Mouse (Mus musculus): ENCODE data around the gene Zfp423.

The Zfp423 gene

DNA sequence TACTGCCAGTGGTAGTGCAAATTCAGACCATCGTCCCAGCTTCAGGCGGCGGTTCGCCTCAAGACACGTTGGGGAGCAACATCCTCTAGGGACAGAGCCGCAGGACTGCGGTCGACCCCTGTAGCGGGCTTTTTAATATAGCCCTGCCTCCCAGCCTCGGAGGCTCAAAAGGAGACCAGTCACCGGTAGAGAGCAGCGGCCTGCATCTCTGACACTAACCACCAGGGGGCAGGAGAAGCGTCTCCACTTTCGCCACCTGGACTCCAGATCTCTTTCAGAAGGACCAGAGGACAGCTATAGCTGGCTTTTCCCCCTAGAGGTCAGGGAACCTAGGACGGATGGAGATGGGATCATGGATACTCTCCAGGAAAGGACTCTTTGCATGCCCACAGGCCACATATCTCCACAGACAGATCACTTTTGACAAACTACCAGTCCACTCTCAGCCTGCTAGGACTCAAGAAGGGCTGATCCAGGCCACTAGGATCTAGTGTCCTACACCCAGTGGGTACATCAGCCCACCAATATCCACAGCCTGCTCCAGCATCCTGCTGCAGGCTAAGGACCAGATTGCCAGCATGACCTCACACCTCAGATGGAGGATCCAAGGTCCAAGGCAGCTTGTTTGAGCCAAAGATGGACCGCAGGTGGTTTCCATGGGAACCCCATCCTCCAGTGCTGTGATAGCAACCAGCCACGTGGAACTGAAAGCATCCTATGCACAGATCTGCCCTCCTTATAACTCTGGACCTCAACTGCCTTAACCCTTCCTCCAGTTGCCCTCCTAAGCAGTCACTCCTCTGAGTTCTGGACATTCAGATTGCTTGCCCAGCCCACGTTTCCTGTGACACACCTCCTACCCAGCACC is 295.8 kb downstream of the Zfp423 start:
- DNase-seq (ENCODE audit: low read depth), result peak; percentile 43

- no peak for DNase-seq (ENCODE audit: low read depth)
Measured at GRCm38 (mm10) chr8:87662811-87663341, 296.5 kb downstream of the Zfp423 start.

GRCm38 (mm10) chr8:87662307-87662771 is 297.1 kb downstream of the Zfp423 start:
- no peak for DNase-seq (ENCODE audit: low read depth)

DNA sequence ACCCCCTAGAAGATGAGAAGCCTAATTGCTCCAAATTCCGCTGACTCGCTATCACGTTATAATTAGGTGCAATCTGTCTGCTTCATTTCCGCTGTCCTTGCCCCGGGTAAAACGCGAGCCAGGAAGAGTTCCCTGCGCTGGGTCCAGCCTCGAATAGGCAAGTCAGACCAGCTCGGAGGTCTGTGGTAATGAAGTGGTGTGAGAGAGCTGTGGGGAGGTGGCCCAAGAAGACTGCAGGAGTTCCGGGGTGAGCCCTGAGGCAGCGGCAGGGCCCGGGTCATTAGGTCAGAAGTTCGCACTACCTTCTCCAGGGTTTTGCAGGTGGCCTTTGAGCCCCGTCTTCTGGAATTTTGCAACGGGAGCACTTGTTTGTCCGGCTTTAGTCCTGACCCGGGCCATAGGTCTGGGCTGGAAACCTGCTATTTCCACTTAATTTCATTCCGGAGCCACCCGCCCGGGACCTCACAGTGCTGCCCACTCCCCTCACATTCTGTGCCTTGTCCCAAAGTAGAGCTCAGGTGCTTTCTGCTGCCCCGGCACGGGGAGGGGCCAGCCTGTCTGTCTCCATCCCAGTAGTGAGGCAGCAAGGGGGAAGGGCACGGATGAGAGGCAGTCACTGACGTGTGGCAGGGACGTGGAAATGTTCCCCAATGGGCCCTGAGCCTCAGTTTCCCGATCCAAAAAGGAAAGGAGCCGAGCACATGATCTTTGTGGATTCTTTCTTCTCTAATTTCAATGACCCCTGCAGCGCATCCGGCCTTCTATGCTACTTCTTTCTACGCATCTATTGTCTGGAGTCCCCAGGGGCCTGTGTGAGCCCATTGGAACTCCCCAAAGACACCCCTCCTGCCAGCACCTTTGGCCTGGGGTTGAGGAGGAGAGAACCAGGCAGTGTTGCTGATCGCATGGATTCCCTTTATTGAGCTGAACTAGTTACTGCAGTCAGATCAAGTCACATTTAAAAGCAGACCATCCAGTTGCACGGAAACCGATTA is 298.2 kb downstream of the Zfp423 start:
- DNase-seq (ENCODE audit: low read depth), result no peak

DNA sequence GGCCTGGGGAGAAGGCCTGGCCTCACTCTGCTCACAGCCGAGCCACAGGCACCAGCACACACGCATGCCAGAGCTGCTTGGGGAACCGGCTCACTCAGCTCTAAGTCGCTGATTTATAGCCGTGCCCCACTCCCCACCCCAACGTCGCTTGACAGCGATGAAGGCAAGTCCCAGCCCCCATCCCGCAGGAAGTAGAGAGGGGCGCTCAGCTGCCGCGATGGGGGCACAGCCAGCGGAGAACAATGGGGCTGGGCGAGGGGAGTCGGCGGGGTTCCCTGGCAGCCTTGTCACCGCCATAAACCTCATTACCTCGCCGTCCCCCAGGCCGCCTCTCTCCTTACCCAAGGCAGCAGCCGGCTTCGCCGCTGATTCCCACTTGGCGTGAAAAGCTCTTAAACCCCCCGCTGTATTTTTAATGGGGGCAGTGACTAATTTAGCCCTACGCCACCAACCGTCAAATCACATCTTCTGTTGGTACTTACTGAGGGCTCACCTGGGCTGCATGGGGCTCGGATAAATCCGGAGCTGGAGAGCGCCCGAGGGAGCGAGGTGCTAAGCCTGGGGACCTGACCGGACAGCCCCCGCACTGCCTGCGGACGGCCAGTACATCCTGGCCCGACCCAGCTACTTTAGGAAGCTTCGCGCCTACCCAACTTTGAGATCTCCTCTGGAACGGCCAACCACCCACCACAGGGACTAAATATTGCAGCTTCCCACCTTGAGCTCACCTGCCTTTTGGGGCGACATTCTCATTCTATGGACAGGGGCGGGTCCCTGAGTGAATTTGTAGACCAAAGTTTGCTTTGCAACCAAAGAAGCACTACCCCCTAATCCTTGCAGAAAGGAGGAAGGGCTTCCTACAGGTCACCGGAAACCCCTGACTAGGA is 299.1 kb downstream of the Zfp423 start:
- no peak for DNase-seq (ENCODE audit: low read depth)

DNA sequence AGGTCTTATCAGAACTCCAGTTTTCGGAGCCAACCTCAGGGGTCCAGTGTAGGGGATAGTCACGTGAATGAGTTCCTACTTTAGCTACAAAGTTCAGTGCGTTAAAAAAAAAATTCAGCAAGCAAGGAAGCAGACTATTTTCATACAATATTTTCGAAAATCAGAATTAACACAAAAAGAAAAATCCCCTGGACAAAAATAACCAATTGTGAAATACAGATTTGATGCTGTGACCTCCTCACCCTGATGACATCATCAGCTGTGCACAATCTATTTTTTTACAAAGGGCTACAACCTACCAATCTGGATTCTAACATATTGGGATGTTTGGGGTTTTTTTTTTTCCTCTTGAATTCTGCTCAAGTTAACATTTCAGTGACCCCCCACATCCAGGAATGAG is 301.9 kb downstream of the Zfp423 start:
- DNase-seq (ENCODE audit: low read depth), result no peak

- DNase-seq (ENCODE audit: low read depth), result no peak
Measured at GRCm38 (mm10) chr8:87656484-87657230, 302.7 kb downstream of the Zfp423 start.

GRCm38 (mm10) chr8:87655946-87656345 is 303.4 kb downstream of the Zfp423 start:
- DNase-seq (ENCODE audit: low read depth), result no peak

DNA sequence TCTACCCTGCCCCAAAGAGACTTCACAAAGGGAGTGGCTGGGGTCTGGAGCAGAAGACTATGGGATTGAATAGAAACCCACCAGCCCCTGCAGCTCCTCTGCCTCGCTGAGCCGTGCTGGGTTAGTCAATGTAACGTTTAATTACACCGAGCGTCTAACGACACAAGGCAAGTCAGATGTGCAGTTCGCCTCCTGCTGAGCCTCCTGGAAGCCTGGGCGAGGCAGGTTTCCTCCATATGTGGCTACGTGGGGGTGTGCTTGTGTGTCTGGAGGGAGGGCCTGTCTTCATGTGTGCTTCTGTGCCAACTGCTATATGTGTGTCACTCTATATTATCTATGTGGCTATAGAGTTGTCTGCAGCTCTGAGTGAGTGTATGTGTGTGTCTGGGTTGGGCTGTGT is 311.6 kb downstream of the Zfp423 start:
- DNase-seq (ENCODE audit: low read depth), result no peak

DNA sequence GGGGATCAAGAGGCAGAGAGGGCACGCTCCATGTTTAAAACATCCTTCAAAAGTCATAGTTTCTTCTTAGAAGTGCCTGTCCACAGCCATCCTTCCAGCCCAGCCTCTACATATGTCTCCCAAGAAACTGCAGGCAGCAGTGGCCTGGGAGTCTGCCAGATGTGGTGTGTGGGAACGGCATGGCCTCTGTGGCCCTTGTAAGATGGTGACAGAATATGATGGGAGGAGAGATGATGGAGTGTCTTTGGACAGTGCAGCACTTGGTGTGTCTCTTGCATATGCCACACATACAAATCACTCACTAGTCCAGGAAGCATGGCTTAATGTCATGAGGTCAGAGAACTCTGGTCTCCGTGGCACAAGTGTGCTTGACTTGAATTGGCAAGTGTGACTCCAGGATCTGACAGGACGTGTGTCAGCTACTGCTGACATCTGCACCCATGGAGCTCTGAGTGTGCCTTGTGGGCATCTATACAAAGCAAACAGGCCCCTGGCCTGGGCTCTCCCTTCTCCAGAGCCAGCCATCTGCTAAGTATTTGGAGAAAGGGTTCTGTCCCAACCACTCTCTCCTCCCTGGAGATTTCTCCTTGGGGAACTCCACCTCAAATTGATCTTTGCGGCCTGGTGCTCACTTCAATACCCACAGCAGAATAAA is 313.4 kb downstream of the Zfp423 start:
- DNase-seq (ENCODE audit: low read depth), result no peak

DNA sequence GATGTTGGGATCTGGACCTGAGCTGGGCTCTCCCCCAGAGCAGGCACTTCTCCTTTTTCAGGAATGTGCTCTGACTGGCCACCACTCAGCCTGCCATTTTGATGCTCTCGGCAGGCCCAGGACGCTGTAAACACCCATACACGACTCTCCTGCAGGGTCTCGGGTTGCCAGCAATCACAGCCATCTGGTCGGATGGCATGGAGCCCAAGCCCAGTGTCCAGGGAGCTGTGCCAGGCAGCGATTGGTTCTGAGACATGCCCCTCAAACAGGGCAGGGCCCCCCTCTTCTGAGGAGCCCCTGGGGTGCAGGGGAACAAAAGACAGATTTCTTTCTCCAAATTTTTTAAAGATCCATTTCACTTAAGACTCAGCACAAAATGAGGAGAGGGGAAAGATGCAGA is 314.0 kb downstream of the Zfp423 start:
- DNase-seq (ENCODE audit: low read depth), result no peak

DNA sequence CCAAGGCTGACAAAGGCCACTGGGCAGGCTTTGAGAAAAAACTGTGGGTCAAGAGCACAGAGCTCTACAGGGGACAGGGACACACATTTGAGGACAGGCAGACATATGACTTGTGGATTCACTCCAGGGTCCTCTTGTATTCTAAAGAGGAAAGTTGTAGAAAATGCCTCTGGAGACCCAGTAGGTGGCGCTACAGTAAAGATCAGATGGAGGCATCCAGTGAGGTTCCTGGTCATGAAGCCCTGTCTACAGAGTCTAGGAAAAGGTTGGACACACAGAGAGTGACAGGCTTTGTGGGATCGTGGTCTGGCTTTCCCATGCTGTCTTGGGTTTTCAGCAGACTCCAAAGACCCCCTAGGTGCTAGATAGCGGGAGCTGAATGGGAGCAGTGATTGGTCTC is 318.5 kb downstream of the Zfp423 start:
- no peak for DNase-seq (ENCODE audit: low read depth)

- DNase-seq (ENCODE audit: low read depth), result no peak
Measured at GRCm38 (mm10) chr8:87636226-87636742, 323.1 kb downstream of the Zfp423 start.

DNA sequence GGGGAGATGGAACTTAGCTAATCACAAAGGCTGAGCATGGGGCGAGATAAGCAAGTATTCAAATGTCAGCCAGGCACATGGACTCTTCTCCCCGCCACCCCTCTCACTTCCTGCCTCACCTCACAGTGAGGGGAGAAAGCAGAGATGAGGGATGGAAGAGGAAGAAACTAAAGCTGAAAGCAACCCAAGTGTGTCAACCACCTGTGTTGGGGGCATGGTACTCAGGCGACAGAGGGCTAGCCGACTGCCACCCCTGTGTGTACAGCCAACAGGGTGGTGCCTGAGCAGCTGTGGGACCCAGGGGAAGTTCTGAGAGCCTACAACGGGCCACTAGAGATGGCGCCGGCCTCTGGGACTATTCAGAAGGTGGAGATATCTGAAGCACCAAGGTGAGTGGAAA is 327.6 kb downstream of the Zfp423 start:
- DNase-seq (ENCODE audit: low read depth), result no peak

DNA sequence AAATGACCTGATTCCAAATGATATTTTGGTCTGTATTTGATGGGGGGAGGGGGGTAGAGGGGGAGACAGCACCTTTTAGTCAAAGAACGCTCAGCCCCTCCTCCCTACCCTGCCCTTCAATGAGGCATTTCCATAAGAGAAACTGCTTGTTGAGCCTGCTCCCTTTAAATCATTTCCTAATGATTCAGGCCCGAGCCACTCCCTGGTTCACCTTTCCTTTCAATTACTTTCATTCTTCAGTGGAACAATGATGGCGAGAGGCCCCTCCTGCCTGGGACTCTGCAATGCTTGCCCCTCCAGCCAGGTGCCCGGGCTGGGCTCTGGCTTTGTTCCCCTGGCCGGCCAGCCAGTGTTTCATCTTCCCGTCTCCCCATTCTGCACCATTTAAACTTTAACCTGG is 329.7 kb downstream of the Zfp423 start:
- DNase-seq (ENCODE audit: low read depth), result no peak

GRCm38 (mm10) chr8:87621181-87621580 is 338.2 kb downstream of the Zfp423 start:
- DNase-seq (ENCODE audit: low read depth), result no peak

GRCm38 (mm10) chr8:87620225-87620624 is 339.2 kb downstream of the Zfp423 start:
- DNase-seq (ENCODE audit: low read depth), result no peak

GRCm38 (mm10) chr8:87619529-87619928 is 339.9 kb downstream of the Zfp423 start:
- DNase-seq (ENCODE audit: low read depth), result no peak

GRCm38 (mm10) chr8:87619118-87619517 is 340.3 kb downstream of the Zfp423 start:
- no peak for DNase-seq (ENCODE audit: low read depth)

DNA sequence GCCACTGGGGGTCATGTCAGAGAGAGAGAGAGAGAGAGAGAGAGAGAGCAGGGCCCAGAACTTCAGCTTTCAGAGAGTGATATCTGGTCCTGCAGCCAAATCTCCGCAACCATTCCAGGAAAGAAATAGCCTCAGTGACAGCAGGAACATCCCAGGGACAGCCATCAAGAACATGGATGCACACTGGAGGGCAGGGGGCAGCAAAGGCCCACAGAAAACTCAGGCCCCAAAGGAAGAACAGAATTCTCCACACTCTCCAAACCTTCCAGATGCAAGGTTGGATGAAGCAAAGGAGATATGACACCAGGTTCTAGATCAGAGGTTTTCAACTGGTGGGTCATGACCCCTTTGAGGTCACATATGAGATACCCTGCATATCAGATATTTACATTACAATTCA is 345.7 kb downstream of the Zfp423 start:
- DNase-seq (ENCODE audit: low read depth), result no peak
